Mouse (Mus musculus) monocyte, adult 5-6 weeks (primary cell): ENCODE results near the gene Dut. TPM values are rescaled to one million over a fixed set of nuclear protein-coding genes. Genes with fewer than 3 reads are reported as not detected.
A peak's percentile ranks its signal among the peaks of the same experiment; 100 is the strongest.
"Not testable (repeated sequence)": the region's sequence is repeated elsewhere in the genome, so short reads cannot be mapped to it uniquely, and the experiment has no call there.

Source experiments
- ATAC-seq: fragments of 153-309, 156-312 bp; replicated peaks from 2 replicates; pipeline ENCODE4 v1.8.0; 2017; ENCODE audit warnings: mild to moderate bottlenecking; ENCODE audit not compliant: low TSS enrichment, insufficient number of reproducible peaks, severe bottlenecking, poor library complexity, low FRiP score
- total RNA-seq: library from RNA; stranded (forward); fragments of 200-1000, 200-491, 200-594 nt; gene quantifications from 3 replicates; pipeline ENCODE4 v1.2.3, GENCODE M21; 2017

The Dut gene
- total RNA-seq, 1 experiment from 2014 or later = 9.1 TPM

DNA sequence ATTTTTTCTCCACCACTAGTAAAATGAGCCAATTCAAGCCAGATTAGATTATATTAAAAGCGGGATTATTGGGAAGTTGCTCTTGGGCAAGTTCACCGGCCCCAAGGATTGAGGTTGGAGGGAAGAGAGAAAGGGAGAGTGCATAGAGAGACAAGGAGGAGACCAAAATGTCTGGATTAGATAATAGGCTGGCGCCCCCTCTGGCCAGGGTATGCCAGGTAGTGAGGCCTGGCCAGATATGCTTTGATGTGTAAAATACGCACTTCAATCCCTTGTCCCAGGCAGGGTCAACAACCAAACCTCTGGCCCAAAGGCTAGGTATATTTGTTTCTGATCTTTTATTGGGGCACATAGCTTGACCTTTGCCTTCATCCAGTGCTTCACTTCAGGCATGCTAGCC is 4.8 kb downstream of the Dut start:
- ATAC-seq = no peak

DNA sequence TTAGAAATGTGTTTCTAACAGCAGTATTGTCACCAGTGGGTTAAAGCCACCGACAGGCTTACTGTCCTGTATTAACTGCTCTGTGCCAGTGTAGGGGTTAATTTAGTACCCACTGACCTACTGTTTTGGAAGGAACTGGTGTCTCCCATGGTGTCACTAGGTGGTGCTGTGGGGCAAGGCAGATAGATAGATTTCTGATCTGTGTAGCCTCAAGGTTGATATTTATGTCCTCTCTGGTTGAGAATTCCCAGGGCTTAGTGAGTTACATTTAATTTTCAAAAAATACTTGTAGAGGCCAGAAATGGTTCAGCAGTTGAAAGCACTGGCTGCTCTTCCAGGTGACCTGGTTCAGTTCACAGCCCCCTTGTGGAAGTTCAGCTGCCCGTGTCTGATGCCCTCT is 5.3 kb downstream of the Dut start:
- ATAC-seq = peak; percentile 37; the same call in 1 of the 2 replicates

DNA sequence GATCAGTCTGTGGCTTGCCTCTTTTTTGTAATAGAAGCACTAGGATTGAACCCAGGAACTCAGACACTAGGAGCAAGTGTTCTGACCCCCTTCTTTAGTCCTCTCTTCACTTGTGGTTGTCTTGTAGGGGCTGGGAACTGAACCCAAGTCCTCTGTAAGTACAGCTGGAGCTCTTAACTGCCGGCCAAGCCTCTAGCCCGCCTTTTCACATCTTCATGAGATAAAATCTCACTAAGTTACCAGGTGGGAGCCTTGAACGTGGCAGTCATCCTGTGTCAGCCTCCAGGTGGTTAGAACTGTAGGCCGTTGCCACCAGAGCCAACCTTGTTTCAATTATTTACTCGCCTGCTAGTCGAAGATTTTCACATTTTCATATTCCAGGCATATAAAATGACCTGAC is 6.7 kb downstream of the Dut start:
- ATAC-seq = no peak

DNA sequence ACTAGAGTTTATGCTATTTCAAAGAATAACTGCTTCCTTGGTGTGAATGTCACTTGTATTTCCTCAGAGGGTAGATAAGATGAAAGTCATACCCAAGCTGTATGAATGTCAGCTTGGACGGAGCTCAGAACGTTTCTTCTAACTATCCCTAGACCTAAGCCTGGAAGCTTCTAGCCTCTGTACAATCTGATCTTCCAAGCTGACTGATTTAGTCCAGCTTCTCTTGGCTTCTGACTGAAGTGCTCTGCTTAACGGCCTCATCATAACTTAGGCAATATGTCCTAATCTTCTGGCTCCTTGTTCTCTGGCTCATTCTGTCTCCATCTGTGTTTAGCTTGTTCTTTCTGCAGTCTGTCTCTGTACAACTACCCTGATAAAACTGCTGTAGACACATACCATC is 7.6 kb downstream of the Dut start:
- ATAC-seq = no peak

DNA sequence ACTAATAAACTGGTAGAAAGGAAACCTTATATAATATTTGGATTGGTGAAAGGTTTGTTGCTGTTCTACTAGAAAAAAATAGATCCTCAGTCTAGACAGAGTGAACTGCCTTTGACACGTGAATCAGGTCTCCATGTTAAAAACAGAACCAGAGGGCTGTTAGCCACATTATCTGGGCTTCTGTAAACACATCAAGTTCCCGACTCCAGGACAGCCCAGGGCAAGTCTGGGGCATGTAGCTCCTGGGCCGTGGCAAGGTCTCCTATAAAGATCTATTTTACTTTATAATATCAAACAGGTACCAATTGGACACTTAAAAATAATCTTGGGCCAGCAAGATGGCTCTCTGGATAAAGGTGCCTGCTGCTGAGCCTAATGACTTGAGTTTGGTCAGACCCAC is 8.9 kb downstream of the Dut start:
- no peak for ATAC-seq

DNA sequence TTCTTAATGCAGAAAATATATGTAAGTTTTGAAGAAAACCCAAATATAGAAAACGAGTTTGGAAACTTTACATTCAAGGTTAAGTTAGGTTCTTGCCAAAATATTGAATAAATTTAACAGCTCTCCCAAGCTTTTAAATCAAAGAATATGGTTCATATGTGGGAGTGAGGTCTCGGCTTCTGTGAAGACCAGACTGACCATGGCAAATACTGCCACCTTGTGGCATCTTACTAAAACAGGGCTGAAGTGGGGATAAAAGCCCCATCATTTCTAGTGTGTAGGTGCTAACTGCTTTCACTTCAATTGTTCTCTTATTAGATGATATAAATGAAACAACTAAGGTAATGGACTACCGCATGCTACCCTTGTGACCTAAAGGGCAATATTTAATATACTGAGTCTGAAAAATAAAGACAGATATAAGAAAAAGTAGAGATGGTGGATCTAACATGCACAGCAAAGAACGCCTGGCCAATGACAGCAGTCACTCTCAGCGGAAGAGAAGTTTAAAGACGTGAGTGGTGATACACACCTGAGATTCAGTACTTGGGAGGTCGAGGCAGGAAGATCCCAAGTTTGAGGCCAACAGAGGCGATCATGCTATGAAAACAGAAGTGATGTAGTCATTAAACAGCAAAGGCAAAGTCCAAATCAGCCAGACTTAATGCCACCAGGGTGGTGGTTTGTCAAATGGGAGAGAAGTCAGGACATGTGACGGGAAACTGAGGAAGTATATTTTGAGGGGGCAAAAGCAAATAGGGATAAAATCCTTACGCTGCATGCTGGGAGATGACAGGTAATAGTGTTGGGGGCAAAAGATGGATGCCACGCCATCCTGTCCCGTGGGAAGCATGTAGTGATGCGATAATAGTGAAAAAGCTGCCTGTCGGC is 12.5 kb downstream of the Dut start:
- 0 out of 2 replicates have a peak, but pooled peaks have one; percentile 58 for ATAC-seq

DNA sequence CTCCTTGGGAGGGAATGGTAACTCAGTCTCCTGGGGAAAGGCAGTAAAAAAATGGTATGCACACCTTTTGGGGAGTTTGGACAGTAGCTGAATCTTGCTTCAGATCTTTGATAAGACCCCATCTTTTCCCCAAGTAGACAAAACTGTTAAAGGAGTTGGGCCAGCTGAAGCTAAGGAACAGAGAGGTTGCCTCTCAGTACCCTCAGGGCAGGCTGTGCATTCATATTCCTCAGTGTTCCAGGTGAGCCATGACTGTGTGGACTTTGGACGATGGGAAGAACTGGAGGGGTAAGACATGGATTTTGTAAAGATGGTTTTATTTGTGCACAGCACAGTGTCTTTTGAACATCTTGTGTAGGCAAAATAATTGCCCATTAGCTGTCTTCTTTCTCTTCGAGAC is 13.3 kb downstream of the Dut start:
- ATAC-seq = no peak

DNA sequence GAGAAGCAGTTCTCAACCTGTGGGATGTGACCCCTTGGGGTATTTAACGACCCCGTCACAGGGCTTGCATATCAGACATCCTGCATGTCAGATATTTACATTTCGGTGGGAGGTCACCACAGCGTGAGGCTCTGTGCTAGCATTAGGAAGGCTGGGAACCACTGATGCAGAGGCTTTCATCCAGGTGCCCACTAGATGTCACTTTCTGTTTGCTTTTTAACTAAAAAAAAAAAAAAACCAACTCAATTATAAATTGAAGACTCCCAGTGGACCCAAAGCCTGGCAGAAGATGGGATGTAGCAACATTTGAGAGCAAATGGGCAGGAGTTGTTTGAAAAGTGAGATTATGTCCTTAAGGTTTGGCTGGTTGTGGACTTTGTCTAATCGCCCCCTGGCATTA is 16.1 kb downstream of the Dut start:
- ATAC-seq = no peak

DNA sequence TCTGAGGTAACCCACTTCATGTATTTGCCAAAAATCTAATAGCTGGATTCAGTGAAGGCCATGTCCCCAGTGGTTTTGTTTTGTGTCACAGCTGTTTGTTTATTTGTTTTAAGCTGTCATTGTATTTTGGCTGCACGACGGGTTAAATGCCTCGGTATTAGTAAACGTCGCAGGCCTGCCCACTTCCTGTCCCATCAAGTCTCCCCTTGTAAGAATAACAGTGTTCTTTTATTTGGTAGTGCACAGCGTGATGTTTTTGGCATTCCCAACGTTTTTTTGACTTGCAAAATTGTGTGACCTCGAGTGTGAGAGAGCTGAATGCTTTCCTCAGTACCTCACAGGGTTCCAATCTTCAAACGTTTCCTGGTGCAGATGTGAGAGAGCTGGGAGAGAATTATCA is 16.8 kb downstream of the Dut start:
- no peak for ATAC-seq

DNA sequence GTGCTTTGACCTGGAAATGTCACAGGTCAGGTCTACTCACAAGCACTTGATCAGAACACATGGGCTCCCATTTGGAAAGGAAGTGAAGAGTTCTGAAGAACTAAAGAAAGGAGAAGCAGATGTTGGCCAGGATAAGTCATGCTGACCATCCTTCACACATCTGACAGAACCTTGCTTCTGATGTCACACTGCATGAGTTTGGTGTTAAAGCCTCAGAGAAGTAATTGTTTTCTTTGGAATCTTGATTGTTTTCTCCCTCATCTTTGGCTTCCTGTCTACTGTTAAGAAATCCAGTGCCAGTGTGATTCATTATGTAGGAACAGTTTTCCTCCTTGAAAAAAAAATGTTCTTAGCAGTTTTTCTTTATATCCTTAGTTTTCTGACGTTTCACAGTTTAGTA is 21.9 kb downstream of the Dut start:
- ATAC-seq = no peak

DNA sequence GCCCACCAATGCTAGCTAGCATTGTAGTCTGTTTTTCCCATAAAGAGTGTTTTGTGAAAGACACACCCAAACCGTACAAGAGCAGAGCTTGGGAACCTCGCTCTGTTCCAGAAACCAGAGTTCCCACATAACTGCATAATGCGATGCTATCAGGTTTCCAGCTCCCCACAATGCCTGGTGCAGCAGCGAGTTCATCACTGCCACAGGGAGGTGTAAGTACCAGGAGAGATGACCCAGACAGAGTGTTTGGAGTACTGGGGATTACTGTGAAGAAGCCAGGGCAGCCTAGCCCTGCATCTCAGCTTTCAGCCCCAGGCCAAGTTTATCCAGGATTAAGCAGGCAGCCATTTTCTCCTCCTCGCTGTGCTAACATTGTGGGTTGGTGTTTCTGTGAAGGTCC is 28.6 kb downstream of the Dut start:
- ATAC-seq = no peak

DNA sequence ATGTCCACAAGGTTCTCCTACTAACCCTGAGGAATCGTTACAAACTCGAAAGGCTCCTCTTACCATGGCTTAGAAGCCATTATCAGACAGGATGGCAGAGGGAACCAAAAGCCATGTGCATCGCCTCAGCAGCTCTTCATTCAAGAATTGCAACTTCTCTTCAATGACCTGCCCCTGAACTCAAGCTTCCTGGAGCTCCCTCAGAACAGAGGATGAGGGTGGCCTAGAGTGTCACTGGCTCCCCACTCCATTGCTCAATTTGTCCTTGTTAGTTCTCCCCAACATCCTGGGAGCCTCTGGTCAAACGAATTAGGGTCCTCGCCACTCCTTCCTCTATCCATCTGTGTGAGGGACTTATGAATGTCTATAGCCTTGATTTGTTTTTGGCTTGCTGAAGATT is 29.7 kb downstream of the Dut start:
- no peak for ATAC-seq

DNA sequence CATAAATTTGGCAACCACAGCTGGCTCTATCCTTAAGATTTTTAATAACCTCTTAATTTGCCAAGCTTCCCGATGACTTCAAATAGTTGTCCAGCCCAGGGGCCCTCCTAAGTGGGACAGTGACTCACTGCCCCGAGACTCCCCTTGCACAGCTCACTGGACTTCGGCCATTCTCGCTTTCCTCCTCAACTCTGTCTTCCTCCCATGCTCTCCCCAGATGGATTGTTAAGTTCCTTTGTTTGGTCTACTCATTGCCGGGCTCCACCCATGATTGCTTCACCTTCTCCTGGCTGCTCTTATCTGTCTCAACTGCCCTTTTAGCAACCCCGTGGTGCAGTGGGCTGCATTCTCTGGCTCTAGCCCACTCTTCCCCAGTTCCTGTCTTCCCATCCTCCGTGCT is 31.5 kb downstream of the Dut start:
- 0 out of 2 replicates have a peak, but pooled peaks have one; percentile 25 for ATAC-seq

DNA sequence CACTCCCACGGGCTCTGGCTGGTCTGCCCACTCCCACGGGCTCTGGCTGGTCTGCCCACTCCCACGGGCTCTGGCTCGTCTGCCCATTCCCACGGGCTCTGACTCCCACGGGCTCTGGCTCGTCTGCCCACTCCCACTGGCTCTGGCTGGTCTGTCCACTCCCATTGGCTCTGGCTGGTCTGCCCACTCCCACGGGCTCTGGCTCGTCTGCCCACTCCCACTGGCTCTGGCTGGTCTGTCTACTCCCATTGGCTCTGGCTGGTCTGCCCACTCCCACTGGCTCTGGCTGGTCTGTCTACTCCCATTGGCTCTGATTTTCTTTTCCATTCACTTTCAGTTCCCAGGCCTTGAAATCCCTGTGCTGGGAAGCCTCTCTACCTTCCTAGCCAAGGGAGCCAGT is 33.0 kb downstream of the Dut start:
- ATAC-seq = not testable (repeated sequence)

DNA sequence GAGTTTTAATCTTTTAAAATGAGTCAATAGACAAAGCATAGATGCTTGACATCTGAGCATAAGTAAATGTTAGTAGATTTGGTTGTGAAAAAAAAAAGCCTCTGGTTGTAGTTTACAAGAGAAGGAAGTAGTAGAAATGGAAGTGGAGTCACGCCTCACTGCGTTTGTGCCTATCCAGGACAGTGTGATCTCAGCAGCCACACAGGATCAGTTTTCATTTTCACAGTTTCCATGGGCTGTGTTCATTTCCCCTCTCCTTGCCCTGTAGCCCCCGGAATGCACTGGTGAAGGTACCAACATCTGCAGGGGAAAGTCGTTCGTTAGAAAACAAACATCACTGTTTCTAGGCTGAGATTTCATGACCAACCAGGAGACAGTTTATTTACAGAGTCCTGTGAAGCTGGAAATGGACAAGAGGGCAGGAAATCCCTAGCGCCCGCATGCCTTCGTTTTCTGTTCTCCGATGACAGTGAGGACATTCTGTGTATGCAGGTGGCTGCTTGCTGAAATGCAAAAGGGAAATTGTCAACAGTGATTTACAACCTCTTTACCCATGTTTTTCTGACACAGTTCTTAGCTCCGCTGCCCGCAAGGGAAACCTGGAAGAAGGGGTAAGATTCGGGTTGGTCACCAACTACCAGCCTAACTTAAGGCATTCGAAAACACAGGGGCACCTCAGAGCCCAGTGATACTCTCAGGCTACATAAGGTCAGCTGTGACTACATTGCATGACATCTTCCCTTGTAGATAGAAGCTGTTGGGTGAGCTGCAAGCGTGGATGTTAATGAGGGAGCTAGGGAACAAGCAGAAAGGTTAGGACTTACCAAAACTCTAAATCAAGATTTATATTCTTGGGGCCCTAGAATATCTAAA is 35.6 kb downstream of the Dut start:
- no peak for ATAC-seq

DNA sequence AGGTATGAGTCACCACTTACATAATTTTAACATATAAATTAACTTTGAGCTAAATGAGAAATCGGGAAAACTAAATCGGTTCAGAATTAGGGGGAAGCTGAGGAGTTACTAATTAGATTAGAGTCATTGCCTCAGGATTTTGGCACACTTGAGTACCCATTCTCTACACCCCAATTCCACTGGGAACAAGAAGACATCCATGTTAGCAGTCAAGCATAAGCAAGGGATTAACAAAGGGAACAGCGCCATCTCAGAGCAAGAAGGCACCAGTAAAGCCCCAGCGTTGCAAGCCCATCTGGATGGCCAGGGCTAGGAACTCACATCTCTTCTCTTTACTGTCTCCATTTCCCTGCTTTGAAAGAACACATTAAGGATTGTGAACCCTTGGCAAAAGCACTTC is 38.8 kb downstream of the Dut start:
- ATAC-seq = no peak

DNA sequence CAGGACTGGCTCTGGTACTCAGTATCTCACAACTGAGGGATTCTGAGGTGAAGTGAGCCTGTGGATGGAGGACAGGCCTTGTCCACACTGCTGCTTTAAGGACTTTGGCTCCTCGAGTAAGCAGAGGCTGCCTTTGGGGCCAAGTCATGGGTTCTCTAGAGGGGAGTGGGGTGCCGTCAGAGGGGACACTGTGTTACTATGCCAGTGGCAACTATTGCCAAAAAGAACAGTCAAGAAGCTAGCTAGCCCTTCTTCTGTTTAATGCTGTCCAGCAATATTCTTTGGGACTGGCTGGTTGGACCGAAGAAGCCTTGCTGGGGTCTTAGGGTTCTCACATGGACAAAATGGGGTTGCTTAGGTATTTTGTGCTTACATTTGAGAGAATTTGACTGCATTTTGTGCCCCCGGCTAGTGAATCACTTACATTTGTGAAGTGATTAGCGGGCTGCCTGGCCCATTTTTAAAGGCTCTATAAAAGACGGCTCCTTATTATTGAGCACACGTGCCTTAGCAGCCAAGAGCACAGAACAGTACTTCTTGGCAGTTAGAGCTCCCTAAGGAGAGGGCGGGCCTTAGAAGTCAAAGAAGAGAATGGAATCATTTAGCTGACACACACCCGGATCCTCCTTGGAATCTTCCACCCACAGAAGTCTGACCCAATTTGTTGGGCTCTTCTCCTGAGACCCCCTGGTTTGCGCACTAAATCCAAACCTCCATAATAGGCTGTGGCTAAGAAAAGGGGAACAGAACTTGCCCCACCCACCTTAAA is 43.4 kb downstream of the Dut start:
- no peak for ATAC-seq

DNA sequence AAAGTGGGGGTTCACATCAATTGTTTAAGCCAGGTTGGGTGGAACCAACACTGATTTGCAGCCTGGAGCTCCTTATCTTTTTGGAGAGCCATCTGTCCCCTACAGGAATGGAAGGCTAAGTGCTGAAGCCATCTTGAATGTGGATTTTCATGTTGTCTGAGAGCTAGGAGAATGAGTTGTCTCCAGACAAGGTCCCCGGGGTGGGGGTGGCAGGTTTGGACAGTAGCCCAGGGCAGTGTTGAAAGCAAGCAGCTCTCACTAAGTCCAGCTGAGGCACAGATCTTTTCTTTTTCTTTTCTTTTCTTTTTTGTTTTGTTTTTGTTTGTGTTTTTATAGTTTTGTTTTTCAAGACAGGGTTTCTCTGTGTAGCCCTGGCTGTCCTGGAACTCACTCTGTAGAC is 44.1 kb downstream of the Dut start:
- ATAC-seq = no peak

DNA sequence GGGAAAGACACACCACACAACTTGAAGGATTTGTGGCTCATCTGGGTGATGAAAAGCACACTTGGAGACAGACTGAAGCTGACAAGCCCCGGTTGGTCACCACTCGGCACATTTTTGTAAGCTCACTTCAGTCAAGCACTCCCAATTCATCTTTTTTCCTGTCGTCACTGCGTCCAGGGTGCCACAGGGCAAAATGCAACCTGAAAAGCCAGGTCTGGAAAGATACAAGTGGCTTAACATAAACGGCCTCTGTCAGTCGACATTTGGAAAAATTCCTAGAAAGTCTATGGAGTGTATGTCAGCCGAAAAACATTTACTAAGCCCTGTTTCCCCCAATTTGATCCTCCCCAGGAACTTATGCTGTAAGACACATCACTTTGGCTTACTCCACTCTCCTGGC is 45.6 kb downstream of the Dut start:
- ATAC-seq = no peak
